Mouse (Mus musculus) left cerebral cortex, postnatal 14 days (tissue): ENCODE measurements around the gene Zfp518b. TPM values are rescaled to one million over a fixed set of nuclear protein-coding genes. Genes with fewer than 3 reads are reported as not detected.
A peak's percentile ranks its signal among the peaks of the same experiment; 100 is the strongest.

Source experiments
- DNase-seq, 2 experiments: peaks; one replicate each; pipeline ENCODE4 v3.0.0; 2021 to 2022; ENCODE audit warnings: low spot score in 2 of 2, mixed read lengths in 1 of 2
- intact Hi-C: fragments of 180-260 bp; cut with DNase I; formaldehyde crosslinking; loops from one replicate; pipeline ENCODE4 v1.15.1; 2025
- long read RNA-seq, 2 experiments: library from polyadenylated mRNA; stranded (forward); transcript quantifications; one replicate each; pipeline ENCODE4 v2.0.0; 2021
- total RNA-seq, 2 experiments: library from RNA; stranded (reverse); gene quantifications; 2 replicates each; pipeline ENCODE4 v1.2.3; 2021

Gene Zfp518b
- total RNA-seq, result 10 to 100 TPM; 14.0 to 16.8 TPM
- long read RNA-seq, experiment 1, partial matches to known transcripts, result 0 of 4 reads
- long read RNA-seq, experiment 1, other reads (novel, unspliced or antisense), result 4 of 4 reads
- long read RNA-seq, experiment 2, partial matches to known transcripts, result 0 of 2 reads
- long read RNA-seq, experiment 2, other reads (novel, unspliced or antisense), result 1 of 2 reads

- DNase-seq, result peak; percentile 55 to 77
- intact Hi-C loops, result no loop called here
Measured at GRCm38 (mm10) chr5:38684164-38684911, at the start of gene Zfp518b. TSS of gene Zfp518b (minus strand) at chr5:38684826.

GRCm38 (mm10) chr5:38708940-38709581, 24.4 kb upstream of the Zfp518b start:
- DNase-seq, result peak in 1 of 2 experiments; percentile 43
- intact Hi-C loops, result no loop called here

- intact Hi-C loops, result no loop called here
- no peak for DNase-seq
Measured at GRCm38 (mm10) chr5:38707364-38708075, 22.9 kb upstream of the Zfp518b start.

- no peak for DNase-seq
- intact Hi-C loops, result no loop called here
Measured at GRCm38 (mm10) chr5:38702941-38703340, 18.3 kb upstream of the Zfp518b start.

- intact Hi-C loops, result no loop called here
- no peak for DNase-seq
Measured at GRCm38 (mm10) chr5:38702091-38702490, 17.5 kb upstream of the Zfp518b start.

- intact Hi-C loops, result no loop called here
- DNase-seq, result no peak
Measured at GRCm38 (mm10) chr5:38698466-38698865, 13.8 kb upstream of the Zfp518b start.

- intact Hi-C loops, result no loop called here
- no peak for DNase-seq
Measured at GRCm38 (mm10) chr5:38698046-38698445, 13.4 kb upstream of the Zfp518b start.

GRCm38 (mm10) chr5:38696616-38697375, 12.2 kb upstream of the Zfp518b start:
- intact Hi-C loops, result no loop called here
- no peak for DNase-seq

- no peak for DNase-seq
- intact Hi-C loops, result no loop called here
Measured at GRCm38 (mm10) chr5:38692859-38693258, 8.2 kb upstream of the Zfp518b start.

- DNase-seq, result no peak
- intact Hi-C loops, result no loop called here
Measured at GRCm38 (mm10) chr5:38689186-38689585, 4.6 kb upstream of the Zfp518b start.

- intact Hi-C loops, result no loop called here
- no peak for DNase-seq
Measured at GRCm38 (mm10) chr5:38687694-38688093, 3.1 kb upstream of the Zfp518b start.

GRCm38 (mm10) chr5:38658836-38659235, 25.8 kb downstream of the Zfp518b start:
- intact Hi-C loops, result no loop called here
- no peak for DNase-seq

- intact Hi-C loops, result no loop called here
- DNase-seq, result no peak
Measured at GRCm38 (mm10) chr5:38656204-38656603, 28.4 kb downstream of the Zfp518b start.

GRCm38 (mm10) chr5:38655421-38655928, 29.2 kb downstream of the Zfp518b start:
- intact Hi-C loops, result no loop called here
- no peak for DNase-seq

- no peak for DNase-seq
- intact Hi-C loops, result no loop called here
Measured at GRCm38 (mm10) chr5:38654571-38654970, 30.1 kb downstream of the Zfp518b start.

GRCm38 (mm10) chr5:38653101-38653500, 31.5 kb downstream of the Zfp518b start:
- intact Hi-C loops, result no loop called here
- no peak for DNase-seq

- intact Hi-C loops, result no loop called here
- no peak for DNase-seq
Measured at GRCm38 (mm10) chr5:38651455-38651854, 33.2 kb downstream of the Zfp518b start.

GRCm38 (mm10) chr5:38641526-38641925, 43.1 kb downstream of the Zfp518b start:
- no peak for DNase-seq
- intact Hi-C loops, result no loop called here

GRCm38 (mm10) chr5:38636301-38636749, 48.3 kb downstream of the Zfp518b start:
- DNase-seq, result no peak
- intact Hi-C loops, result no loop called here
